Mouse (Mus musculus): Measurements from ENCODE around the gene Art3.

GRCm38 (mm10) chr5:92348794-92349413, 17.3 kb downstream of the Art3 start, which contains the start of gene Cxcl10:
- TF ChIP-seq POLR2A (IDR thresholded peaks at IDR 0.05; ENCODE audit: control insufficient read depth, low read depth, low read length) (no peak), CTCF (IDR thresholded peaks at IDR 0.05; ENCODE audit: control insufficient read depth, insufficient read depth, insufficient replicate concordance, low read depth, low read length) (no peak)

All from testis, adult 2 months (tissue).